Mouse (Mus musculus) left cerebral cortex, adult 2 months (tissue): ENCODE data around the gene Wdr45. TPM values are rescaled to one million over a fixed set of nuclear protein-coding genes. Genes with fewer than 3 reads are reported as not detected.
"Not testable (repeated sequence)": the region's sequence is repeated elsewhere in the genome, so short reads cannot be mapped to it uniquely, and the experiment has no call there.

Source experiments
- DNase-seq, 2 experiments: peaks; one replicate each; pipeline ENCODE4 v3.0.0; 2021 to 2022; ENCODE audit warnings: low spot score in 2 of 2, mixed read lengths in 1 of 2; ENCODE audit errors: extremely low spot score in 1 of 2
- H3K27ac ChIP-seq: fragments of 200-600 bp; 2 replicates; pipeline ENCODE4 v1.8.1; 2022
- H3K4me3 ChIP-seq: fragments of 200-600 bp; 2 replicates; pipeline ENCODE4 v1.8.1; 2022
- CTCF ChIP-seq: fragments of 200-600 bp; IDR thresholded peaks from 2 replicates; pipeline ENCODE4 v1.8.1; 2022; ENCODE audit warnings: antibody characterized with exemption, mild to moderate bottlenecking, moderate library complexity
- intact Hi-C: fragments of 180-260 bp; cut with DNase I; formaldehyde crosslinking; loops from one replicate; pipeline ENCODE4 v1.15.1; 2025
- total RNA-seq, 2 experiments: library from RNA; stranded (reverse); gene quantifications; 2 replicates each; pipeline ENCODE4 v1.2.3; 2021

Wdr45 gene
- total RNA-seq, 2 experiments from 2014 or later, result 61.0 to 68.9 TPM

DNA sequence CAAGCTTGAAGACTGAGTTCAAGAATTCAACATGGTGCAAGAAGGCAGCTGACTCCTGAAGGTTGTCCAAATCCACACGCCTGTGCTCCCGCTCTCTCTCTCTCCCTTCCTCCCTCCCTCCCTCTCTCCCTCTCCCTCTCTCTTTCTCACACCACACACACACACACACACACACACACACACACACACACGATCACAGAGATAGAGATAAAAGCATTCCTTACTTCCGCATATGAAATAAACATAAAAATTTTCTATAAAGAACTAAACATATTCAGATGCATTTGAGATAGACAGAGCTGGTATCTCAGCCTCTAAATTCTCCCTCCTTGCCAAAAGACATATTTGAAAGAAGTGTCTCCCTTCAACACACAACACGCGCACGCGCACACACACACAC is 31.3 kb downstream of the Wdr45 start:
- DNase-seq, result no peak
- TF ChIP-seq CTCF, result no peak
- intact Hi-C loops, result no loop called here
- Histone ChIP-seq H3K27ac (no peak overlapping the region), H3K4me3 (no peak overlapping the region)

DNA sequence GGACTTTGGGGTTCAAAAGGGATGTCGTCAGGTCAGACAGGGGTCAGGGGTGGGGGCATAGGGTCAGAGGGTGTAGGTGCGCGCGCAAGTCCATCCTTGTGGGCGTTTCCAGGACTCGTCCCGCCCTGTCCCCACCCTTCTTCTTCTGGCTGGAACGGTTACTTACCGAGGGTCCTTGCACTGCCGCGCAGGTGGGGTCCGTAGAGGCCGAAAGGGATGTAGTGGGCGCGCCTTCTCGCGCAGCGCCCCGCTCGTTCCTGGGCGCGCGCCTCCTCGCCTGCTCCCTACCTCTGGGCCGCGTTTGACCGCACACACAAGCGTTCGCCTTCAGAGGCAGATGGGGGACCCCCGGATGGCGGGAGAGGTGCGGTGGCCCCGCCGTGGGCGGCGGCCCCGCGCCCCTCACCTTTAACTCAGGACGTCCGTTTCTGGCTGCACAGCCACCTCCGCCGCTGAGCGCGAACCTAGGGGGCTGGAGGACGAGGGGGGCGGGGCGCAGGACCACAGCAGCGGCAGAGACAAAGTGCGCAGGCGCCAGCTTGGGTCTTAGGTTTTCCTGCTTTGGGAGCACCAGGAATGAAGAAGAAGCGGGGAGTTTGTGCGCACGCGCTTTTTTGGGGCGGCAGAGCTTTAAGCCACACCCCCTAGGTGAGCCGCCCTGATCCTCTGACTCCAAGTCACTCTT is 36.4 kb downstream of the Wdr45 start, which contains the start of gene Ccdc120:
TSS of gene Ccdc120 (minus strand) at position 474 of the 685 bp plus-strand sequence.
- H3K27ac ChIP-seq, result 0 out of 2 replicates have a peak within 1 kb of the TSS, but pooled peaks have one; percentile 57
- DNase-seq, result peak; percentile 70 to 72
- no peak for TF ChIP-seq CTCF
- intact Hi-C loops, result no loop called here
- H3K4me3 ChIP-seq, result peak within 1 kb of the TSS; percentile 54

DNA sequence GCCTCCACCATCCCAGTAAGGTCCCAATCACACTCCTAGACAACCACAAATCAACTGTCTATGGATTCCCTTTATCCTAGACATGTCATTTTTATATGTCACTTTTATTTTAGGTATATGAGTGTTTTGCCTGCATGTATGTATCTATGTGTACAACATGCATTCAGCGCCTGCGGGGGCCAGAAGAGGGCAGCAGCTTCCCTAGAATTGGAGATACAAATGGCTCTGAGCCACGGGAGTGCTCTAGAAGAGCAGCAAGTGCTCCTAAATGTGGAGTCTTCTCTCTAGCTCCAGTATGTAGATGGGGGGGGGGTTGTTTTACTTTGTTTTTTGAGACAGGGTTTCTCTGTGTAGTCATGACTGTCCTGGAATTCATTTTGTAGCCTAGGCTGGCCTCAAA is 39.5 kb downstream of the Wdr45 start:
- H3K27ac ChIP-seq, DNase-seq, H3K4me3 ChIP-seq, intact Hi-C loops: not testable (repeated sequence)
- peak; percentile 20 for TF ChIP-seq CTCF

DNA sequence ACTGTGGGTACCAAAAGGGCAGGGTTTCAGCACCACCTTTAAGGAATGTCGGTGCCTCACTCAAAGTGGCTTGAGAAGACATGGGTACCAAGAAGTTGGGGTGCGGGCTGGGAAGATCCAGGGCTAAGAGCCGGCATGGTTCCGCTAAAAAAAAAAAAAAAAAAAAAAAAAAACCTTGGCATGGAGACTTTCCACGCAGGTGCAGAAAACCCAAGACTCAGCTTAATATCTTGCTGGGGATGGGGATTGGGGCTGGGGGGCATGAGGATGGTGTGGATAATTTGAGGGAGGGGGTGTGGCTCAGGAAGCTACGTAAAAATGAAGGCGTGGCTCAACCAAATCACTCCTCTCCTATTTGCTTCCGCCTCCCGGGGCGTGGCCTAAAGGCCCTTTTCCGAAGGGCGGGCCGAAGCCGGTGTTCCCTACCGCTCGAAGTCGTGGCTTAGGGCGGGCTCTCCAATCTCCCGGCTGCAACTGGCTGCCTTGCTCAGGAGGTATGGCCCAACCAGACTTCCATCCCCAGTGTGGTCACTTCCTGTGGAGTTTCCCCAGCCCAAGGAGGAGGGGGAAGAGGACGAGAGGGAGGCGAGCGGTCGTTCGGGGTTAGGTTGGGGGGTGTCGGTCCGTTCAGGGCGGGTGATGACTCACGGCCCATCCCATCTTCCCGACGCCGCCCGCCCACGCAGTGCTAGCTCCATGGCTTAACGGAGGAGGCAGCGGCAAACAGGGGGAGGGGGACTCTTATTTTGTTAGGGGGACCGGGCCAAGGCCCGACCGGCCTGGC is 48.2 kb downstream of the Wdr45 start, which contains the start of gene Tfe3:
TSS of gene Tfe3 (plus strand) at position 424 of the 784 bp plus-strand sequence.
- peak within 1 kb of the TSS; percentile 73 for H3K27ac ChIP-seq
- DNase-seq, result peak; percentile 83 to 86
- intact Hi-C loops, result no loop called here
- TF ChIP-seq CTCF, result no peak
- H3K4me3 ChIP-seq, result peak within 1 kb of the TSS; percentile 69

DNA sequence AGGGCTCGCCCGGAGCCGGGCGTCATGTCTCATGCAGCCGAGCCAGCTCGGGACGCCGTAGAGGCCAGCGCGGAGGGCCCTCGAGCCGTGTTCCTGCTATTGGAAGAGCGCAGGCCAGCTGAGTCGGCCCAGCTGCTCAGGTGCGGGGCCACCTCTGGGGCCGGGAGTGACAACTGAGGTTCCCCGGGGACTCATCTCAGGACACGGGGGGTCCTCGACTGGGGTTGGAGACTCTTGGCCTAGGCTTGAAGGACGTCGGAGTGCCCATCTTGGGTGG is 48.7 kb downstream of the Wdr45 start:
- TF ChIP-seq CTCF, result no peak
- intact Hi-C loops, result no loop called here
- peak overlapping the region; percentile 73 for H3K27ac ChIP-seq

DNA sequence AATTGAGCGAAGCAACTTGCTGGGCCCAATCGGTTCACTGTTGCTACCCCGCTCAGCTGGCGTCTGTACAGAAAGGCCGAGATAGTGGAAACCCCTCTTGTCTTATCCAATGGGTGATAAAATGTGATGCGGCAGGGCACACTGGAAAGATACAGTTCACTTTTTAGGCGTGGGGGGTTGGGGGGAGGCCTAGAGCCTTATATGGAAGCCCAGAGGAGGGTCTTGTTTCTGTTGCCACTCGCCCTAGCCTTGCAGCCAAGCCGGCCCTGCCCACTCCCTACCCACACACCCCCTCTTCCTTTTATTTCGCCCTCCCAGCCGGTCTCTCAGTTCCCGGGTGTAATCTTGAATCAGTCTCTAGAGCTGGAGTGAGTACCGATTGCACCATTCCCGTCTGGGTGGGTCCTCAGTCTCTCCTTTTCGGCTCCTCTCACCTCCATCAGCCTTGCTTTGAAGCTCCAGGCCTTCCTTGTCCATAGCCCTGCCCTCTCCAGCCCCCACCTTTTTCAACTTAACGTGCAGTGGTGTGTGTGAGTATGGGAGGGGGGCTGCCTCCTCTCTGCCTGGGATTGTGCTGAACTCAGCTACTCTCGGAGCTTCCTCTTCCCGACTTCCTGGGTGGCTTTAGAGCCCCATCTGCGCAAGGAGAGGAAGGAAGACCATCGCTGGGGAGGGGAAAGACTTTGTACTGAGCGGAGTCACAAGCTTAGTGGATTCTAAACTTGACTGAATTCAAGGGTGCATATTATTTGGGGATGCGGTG is 49.7 kb downstream of the Wdr45 start:
- no peak for TF ChIP-seq CTCF
- no peak overlapping the region for H3K27ac ChIP-seq
- intact Hi-C loops, result no loop called here
- DNase-seq, result no peak
- peak overlapping the region; percentile 69 for H3K4me3 ChIP-seq

More for the DNA sequence above, 48.7 kb downstream of the Wdr45 start:
- H3K4me3 ChIP-seq, result peak overlapping the region; percentile 69
- no peak for DNase-seq

DNA sequence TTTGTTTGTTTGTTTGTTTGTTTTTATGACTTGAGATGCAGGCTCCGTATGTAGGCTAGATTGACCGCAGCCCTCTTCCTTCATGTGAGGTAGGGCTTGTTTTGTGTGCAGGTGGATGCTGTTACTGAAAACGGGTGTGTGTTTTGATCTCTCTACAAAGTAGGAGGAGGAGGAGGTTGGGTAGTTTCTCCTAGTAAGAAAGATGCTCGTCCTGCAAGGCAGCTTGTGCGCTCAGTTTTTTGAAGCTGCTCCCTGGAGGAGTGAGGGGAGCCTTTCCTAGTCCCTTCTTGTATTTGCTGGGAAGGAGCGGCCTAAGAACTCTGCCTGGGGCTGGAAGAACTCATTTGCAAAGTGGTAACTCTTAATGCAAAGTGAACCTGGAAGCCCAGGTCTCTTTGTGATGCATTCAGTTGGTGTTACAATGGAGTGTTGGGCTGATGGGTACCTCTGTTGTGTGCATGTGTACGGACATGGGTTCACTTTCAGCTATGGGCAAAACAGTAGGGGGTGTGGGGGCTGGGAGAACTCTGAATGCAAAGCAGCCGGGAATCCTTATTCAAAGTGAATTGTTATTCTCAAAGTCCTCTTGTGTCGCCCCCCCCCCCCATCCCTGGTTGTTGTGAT is 50.6 kb downstream of the Wdr45 start:
- no peak overlapping the region; the same call in 1 of the 2 replicates for H3K27ac ChIP-seq
- DNase-seq, result no peak
- peak overlapping the region; percentile 69 for H3K4me3 ChIP-seq
- intact Hi-C loops, result no loop called here
- TF ChIP-seq CTCF, result no peak

DNA sequence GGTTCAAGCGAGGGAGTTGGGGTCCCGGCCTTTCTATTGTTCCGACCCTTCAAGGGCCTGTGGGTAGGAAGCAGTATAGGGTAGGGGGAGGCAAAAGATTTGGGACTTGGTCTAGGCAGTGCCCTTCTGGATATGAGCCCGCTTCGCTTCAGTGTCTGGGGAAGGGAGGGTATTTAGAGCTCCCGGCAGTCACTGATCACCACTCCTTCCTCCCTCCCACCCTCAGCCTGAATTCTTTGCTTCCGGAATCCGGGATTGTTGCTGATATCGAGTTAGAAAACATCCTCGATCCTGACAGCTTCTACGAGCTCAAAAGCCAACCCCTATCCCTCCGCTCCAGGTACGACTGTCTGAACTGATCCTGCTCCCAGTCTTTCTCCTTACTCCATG is 51.1 kb downstream of the Wdr45 start:
- peak overlapping the region; percentile 44 for H3K27ac ChIP-seq
- intact Hi-C loops, result no loop called here
- H3K4me3 ChIP-seq, result peak overlapping the region; percentile 40
- DNase-seq, result no peak
- TF ChIP-seq CTCF, result no peak

DNA sequence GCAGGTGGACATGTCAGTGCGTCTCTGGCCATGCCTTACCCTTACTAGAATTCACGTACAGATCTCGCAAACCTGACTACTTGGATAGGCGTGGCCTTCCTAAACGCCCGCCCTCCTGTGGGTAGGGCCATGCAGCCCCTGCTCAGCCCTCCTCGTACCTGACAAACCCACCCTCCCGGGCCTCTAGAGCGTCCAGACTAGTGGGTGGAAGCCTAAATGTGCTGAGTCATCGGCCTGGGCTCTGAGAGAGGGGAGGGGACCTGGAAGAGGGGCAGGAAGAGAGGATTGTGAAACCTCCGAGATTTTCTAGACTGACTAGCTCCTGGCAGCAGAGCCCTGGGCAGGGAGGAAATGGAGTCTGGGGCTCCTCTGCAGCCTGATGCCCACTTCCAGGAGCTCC is 51.6 kb downstream of the Wdr45 start:
- Histone ChIP-seq H3K4me3 (peak overlapping the region; percentile 40), H3K27ac (peak overlapping the region; percentile 44)
- DNase-seq, result peak; percentile 33 to 46
- intact Hi-C loops, result no loop called here
- TF ChIP-seq CTCF, result no peak

DNA sequence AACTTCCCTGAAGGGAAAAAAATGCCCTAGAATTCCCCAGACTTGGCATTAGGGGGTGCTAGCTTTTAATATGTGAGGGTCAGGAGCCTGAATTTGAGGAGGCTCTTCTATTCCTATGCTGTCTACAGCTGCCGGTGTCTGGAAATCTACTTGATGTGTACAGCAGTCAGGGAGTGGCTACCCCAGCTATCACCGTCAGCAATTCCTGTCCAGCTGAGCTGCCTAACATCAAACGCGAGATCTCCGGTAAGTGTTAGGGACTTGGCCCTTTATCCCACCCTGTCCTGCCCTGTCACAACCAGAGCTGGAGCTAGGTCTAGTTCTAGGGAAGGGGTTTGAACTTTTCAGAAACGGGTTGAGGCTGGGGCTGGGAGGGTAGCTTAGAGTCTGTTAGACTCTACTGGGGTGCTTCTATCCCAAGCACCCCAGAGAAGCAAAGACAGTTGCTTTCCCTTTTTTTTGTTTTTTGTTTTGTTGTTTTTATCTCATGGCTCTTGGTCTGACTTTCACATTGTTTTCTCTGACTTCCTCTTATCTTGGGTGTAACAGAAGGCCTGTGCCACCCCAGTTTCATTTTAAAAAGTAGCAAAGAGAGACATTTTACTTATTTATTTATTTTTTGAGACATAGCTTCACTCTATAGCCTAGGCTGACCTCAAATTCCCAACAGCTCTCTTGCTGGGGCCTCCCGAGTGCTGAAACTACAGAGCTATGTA is 55.3 kb downstream of the Wdr45 start:
- intact Hi-C loops, result loop anchor here (5.0 kb wide), 1 partner anchor 32 kb away; no protein-coding TSS in a partner anchor
- TF ChIP-seq CTCF, result no peak
- no peak overlapping the region for H3K27ac ChIP-seq
- DNase-seq, result no peak
- H3K4me3 ChIP-seq, result no peak overlapping the region

DNA sequence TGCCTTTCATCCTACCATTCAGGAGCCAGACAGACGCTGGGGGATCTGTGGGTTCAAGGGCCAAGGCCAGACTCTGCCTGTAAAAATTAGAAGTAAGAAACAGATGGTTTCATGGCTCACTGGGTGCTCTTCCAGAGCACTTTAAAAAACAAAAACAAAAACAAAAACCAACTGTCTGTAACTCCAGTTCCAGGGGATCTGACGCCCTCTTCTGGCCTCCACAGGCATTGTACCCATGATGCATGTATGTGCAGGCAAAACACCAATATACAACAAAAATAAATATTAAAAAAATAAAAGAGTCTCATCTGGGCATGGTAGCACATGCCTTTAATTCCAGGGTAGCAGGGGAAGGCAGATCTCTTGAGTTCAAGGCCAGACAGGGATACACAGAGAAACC is 58.6 kb downstream of the Wdr45 start:
- intact Hi-C loops, result loop anchor here (5.0 kb wide), 1 partner anchor 35 kb away; no protein-coding TSS in a partner anchor
- DNase-seq, result no peak
- Histone ChIP-seq H3K27ac (no peak overlapping the region), H3K4me3 (no peak overlapping the region)
- peak; percentile 49 for TF ChIP-seq CTCF
